Mouse (Mus musculus) hindlimb bud, embryonic 11.5 days (tissue): ENCODE data around the gene Tmem33.
A peak's percentile ranks its signal among the peaks of the same experiment; 100 is the strongest.

Experiments
- DNase-seq: peaks from one replicate; pipeline ENCODE4 v3.0.0-alpha.2; 2012; ENCODE audit warnings: low read depth, low spot score; ENCODE audit errors: extremely low spot score

The Tmem33 gene

DNA sequence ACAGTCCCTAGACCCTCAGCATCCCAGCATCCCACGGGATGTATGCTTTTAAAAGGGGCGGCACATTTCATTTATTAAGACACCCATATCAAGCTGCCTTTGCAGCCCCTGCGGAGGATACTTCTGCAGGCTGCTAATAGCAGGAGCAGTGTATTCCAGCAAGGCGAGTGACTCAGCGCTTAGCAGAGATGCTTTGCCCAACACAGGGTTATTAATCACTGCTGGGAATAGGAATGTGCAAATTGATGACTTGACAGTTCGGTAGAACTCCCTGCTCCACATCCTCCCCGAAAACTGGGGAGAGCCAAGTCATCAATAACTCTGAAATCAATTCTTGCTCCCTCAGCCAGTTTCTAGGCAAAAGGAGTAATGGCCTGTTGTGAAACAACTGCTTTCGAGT is 4.7 kb upstream of the Tmem33 start:
- no peak for DNase-seq

DNA sequence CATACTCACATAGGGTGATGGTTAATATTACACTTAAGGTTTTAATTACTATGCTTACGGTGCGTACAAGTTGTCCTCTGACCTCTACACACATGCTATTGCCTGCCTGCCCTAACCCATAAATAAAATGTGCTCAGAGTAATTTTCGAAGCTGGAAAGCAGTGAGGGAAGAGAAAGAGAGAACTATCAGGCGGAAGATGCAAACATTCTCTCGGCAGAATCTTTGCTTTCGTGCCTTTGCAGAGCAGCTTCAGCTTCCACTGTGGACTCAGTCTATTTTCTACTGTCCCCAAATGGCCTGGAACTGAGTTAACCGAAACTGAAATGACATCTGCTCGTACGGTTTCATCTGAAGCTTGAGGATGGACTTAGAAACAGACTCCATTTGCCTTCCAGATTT is 1.9 kb upstream of the Tmem33 start:
- DNase-seq = no peak

DNA sequence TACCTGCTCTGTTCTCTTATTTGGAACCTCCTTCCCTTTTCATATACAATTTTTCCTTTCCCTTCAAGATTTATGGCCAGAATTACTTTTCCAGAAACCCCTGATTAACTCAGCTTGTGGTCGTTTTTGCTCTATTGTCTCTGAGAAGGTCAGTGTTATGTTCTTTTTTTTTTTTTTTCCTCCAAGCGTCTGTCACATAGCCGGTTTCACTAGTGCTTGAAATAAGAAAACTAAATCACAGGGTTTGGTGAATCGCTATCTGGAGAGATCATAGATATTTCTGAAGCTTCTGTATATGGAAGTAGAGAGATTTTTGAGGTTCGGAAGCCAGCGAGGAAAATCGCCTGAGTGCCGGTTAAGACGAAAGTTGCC is 220 bp upstream of the Tmem33 start:
- DNase-seq = no peak

DNA sequence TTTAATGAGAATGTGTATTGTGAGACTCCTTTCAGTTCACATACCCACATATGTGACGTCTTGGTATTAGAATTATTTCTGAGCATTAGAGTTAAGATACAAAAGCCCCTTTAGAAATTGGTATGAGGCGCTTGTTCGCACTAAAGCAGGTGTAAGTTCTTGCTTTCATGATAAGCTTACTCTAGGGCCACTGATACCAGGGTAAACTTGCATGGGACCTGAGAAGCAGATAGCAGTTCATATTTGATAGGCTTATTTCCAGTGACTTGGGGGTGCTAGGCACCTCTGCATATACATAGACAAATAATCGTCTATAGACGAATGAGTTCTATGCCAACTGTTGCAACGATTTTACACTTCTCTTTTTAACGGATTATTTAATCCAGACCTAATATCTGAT is 2.6 kb downstream of the Tmem33 start:
- DNase-seq = no peak

DNA sequence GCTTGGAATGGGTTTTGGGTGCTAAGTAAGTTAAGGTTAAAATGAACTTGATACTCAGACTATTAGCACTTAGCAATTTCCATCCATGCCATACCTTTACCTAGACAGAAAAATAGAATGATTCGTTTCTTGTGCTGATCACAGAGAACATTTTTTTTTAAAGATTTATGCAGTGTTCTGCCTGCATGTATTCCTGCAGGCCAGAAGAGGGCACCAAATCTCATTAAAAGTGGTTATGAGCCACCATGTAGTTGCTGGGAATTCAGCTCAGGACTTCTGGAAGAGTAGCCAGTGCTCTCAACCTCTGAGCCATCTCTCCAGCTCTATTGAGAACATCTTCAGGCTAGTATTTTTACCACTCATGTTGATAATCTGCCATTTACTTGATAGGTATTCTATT is 5.7 kb downstream of the Tmem33 start:
- DNase-seq = no peak

DNA sequence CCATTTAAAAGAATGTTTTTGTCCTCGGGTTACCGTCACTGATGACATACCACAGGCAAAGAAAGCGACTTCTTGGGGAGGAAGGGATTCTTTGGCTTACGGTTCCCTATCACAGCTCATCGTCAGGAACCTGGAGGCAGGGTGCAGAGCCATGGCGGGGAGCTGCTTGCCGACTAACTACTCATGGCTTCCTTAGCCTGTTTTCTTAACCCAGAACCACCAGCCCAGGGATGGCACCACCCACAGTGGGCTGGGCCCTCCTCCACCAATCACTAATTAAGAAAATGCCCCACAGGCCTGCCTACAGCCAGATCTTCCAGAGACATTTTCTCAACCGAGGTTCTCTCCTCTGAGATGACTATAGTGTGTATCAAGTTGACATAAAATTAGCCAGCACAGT is 8.9 kb downstream of the Tmem33 start:
- DNase-seq = no peak

DNA sequence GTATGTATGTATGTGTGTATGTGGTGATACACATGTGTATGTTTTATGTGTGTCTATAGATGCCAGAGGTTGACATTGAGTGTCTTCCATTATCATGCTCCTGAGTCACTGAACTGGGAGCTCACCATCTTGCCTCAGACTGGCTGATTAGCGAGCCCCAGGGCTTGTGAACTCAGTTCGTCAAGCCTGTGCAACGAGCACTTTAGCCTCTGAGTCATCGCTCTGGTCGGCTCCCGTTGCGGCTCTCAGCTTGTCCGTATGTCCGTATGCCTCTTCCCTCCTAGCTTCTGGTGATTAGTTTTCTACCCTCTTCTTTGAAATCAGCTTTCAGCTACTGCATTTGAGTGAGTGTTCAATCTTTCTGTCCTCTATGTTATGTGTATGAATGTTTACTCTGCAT is 19.0 kb downstream of the Tmem33 start:
- no peak for DNase-seq

DNA sequence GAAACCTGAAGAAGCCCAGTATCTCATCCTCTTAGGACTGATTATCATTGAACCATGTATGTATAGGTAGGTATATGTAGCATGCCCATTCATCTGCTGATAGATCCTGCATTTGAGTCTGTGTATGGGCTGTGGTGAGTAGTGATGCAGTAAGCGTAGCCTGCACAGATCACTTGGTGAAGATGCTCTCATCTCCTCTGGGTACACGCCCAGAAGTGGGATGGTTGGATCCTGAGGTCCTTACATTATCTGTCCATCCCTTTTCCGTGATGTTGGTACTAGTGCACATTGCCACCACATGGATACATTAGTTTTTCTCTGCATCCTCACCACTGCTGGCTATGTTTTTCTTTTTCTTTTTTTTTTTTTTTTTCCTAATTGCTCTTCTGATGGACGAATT is 19.5 kb downstream of the Tmem33 start:
- DNase-seq = no peak

DNA sequence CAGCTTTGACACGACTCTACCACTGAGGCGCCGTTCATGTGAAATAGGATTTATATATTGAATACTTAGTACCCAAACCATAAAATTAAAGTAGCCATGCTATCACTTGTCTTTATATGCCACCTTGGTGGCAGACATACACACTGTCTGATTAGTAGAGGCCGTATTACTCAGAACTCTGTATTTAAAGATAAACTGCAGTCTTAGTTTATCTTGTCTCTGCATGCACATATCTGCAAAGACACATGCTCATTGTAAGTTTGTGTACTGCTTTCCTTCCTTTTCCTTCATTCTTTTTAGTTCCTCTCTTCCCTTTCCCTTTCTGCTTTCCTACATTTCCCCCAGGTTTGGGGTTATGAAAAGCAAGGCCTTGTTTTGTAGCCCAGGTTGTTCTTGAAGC is 20.0 kb downstream of the Tmem33 start:
- DNase-seq = no peak

DNA sequence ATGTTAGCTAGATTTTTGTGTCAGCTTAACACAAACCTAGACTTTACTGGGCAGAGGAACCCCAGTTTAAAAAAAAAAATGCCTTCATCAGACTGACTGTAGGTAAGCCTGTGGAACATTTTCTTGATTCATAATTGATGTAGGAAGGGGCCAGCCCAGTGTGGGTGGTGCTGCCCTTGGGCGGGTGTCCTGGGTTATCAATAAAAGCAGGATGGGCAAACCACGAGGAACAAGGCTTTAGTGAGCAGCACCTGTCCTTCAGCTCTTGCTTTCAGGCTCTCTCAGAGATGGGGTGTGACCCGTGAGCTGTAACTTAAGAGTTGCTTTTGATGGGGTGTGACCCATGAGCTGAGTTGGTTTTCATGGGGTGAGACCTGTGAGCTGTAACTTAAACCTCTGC is 34.7 kb downstream of the Tmem33 start:
- no peak for DNase-seq

DNA sequence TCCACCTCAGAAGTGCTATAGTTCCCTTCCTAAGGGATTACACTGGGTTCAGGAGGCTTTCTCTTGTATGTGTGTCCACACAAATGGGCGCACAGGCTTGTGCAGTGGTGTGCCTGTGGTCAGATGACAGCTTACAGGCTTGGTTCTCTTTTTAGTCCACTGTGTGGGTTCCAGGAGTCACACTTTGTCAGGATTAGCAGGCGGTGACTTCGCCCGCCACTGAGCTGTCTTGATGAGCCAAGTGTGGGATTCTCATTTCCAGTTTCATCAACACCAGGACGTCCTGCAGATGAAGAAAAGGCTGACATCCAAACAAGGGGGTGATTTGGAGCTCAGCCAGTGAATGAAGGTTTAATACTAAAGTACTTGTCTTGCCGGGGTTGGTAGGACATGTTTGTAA is 35.3 kb downstream of the Tmem33 start:
- no peak for DNase-seq

DNA sequence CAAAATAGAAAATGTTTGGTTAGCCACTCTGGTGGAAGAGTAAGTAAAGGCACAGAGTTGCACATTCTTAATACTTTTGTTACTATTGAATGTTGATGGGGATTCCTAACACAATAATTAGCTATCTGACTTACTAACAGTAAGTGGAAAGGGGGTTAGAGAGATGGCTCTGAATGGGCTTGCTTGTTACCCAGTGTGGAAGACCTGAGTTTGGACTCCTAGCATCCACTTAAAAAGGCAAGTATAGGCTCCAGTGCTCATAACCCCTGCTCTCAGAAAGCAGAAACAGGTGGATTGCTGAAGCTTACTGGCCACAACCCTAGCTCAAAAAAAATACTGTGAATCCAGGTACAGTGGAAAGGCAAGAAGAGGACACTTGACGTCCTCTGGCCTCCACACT is 35.8 kb downstream of the Tmem33 start:
- DNase-seq = no peak

DNA sequence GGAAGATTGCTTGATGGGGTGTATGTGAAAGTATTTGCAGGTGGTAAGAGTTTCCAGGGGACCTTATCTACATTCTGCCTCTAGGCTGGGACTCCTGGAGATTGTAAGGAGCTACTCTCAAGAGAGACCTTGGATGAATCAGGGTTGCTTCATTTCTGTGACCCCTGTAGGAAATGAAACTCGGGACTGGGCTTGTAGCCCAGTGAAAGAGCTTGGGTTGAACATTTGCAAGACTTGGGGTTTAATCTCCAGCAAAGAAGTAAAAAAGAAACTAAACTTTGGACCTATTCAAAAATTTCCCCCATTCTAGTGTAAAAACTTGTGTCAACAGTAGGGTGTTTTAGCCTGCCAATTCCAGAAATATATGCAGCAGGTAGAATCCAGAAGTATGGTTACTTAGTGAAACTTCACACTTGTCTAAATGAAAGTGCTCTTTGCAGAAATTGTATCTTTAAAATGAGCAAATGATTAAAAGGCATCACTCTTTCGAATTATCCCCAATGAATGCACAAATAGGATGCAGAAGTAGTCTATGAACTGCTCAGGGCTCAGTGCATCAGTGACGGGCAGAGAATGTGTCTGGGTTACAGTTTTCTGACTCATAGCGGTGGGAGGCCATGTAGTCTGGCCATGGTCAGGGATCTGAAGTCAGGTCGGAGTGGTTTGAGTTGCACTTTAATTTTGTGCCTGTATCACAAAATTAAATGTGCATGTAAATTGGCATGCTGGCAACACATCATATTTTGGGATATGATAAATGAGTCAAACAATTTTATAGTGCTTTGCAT is 36.9 kb downstream of the Tmem33 start:
- DNase-seq = no peak

DNA sequence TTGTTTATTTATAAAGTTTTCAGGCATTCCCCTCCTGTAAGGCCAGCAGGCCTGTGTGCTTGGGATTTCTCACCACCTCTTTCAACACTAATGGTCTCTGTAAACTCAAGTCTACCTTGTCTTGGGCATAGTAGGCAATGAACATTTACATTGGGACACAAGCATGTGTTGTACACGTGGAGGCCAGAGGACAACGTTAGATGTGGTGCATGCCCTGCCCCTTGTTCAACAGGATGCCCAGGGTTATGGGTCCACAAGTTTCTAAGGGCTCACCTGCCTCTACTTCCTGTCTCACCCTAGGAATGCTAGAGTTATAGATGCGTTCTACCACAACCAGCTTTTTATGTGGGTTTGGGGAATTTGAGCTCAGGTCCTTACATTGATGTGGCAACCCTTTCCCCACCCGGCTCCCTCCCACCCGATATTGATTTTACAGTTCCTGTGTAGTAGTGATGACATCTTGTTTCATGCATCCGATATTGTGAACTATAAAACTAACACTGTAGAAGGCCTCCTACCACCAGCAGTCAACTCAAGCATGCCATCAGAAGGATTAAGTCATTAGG is 39.6 kb downstream of the Tmem33 start:
- DNase-seq = no peak

DNA sequence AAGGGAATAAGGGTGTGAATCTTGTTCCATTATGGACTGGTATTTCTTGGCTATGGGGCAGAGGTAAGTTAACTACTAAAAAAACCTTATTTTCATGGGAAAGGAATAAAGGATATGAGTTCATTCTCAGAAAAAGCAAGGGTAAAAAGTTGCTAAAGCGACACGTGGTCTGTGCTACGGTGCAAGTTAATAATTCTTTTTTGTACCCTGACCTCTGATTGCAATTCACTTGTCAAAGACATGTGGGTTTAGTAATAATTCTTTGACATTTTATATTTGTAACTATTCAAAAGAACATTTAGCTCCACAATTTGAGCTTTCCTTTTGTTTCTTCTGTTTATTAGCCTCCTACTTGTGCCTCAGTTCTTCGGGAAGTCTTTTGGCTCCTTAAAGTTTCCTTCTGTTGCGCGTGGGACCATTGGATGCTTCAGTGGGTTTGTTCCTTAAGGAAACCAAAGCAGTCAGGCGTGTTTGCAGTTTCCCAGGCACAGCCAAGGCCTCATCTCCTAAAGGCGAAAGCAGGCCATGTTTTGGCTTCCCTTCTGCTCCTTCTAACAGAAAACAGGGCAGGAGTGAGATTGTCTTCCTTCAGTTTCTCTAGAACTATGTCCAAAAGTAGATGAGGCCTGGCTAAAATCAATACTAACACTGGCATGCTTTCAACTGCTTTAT is 40.7 kb downstream of the Tmem33 start:
- DNase-seq = no peak

DNA sequence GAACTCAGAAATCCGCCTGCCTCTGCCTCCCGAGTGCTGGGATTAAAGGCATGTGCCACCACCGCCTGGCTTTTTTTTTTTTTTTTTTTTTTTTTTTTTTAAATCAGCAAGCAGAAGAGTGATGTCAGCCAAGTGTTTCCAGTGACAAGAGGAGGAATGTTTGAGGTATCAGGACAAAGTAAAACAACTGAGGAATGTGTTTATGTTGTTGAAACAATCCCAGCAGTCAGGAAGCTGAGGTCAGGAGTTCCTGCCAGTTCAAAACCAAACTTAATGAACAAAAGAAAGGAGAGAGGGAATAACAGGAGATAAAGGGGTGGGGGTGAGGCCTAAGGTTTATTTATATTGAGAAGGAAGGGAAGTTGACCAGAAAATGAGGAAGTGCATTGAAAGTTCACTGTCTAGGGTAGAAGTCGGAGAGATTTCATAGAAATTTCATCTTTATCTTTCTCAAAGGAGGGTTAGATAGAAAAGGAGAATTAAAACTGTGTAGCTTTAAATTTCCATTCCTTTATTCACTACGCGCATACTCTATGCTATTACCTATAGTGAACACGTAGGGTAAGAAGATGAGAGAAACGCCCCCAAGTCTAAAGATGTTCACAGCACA is 41.5 kb downstream of the Tmem33 start:
- DNase-seq = no peak

DNA sequence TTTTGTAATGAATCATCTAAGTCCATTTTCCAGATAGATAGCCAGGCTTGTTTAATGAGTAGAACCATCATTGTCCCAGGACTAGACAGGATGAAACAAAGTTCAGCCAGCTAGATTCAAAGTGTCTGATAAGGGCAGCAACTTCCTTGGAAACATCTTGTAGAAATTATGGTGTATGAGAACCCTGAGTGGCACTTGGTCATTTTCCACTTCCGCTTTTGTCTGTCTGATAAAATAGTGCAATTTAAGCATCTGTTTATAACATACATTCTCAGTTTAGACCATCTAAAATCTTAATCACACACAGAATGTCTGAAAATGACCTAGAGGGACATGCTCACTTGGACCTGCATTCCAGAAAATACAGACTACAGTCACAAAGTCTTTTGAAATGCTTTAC is 43.5 kb downstream of the Tmem33 start:
- DNase-seq = no peak

DNA sequence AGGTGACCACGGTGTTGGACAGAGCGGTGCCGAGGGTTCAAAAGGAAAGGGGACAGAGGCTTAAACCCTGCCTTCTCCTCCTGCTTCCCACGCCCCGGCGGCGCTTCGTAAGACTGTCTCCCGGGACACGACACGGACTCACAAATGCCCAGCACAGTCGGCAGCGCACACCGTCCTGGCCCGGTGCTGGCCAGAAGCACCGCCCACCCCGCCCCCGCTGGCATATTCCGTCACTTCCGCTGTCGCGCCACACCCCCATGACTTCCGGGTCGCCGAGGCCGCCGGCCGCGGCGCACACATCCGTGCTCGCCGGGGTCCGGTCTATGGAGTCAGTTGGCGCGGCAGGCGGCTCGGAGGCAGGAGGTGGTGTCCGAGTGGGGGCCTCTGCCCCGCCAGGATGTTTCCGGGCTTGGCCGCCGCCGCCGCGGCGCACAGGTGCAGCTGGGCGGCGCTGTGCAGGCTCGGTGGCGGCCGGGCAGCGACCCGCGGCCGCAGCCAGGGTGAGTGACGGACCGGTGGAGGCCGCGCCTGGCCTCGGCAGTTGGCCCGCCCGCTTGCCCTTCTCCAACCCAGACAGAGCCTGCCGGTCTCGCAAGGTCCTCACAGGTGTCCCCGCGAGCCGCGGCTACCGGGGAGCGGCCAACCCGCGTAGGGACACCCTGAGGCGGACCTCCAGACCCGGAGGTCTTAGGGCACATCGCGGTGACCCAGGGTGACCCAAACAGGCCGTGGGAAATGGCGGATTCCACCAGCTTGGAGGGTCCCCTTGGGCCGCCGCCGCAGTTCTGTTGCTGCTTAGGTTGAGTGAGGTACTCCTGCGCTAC is 46.5 kb downstream of the Tmem33 start, which contains the start of gene Slc30a9:
Gene Slc30a9 (plus strand): TSS at position 258 of the 824 bp plus-strand sequence.
- peak; percentile 39 for DNase-seq

DNA sequence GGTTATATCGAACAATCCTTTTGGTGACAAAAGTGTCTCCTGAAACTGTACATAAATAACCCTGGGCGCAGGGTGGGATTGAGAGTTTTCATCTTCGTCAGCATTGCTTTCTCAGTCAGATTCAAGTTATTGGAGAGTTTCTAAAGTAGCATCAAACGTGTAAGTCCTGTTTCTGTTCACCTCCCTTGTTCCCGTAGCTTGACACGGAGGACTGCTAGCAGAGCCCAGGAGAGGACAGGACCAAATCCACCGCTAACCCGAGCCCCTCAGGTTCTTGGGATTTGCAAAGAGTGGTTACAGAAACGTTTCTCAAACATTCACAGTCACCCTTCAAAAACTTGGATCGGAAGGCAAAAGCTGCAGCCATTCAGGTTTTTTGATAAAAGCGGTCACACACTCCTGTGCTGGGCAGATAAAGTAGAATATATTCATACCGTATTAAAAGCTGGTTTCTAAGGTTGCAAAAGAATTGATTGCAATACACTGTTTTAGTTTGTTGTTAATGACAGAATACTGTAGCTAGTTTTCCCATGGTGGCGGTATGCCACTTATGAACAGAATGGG is 47.4 kb downstream of the Tmem33 start:
- no peak for DNase-seq

DNA sequence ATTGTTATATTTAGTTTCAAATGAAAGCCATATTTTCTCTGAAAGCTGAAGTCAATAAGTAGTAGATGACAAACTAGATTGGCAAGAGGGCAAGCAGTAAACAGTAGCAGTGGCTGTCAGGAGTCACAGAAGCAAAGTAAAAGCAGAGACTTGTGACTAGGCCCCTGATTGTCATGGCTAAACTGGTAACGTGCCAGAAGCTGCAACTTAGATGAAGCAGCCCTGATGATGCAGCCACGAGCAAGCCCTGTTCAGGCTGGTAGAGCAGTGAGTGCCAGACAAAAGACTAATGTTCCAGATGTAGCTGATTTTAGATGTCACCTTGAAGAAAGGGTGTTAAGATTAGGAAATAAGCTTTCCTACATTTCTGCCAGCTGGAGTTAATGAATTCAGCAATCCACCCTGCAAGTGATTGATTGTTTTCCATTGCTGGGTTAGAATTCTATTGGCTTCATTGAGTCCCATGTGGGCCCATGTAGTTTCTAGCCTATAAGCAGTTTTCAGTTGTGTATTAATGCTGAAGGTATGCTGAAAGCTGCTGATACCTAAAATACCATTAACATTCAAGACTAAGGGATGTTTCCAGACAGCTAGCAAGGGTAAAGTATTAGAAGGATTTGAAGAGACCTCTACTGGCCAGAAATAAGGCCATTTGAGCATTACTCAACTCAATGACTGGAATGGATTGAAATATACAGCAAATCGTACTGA is 51.6 kb downstream of the Tmem33 start:
- no peak for DNase-seq
